Mouse (Mus musculus): ENCODE results near the gene St6galnac1. TPM values are rescaled to one million over a fixed set of nuclear protein-coding genes. Genes with fewer than 3 reads are reported as not detected.
"Not testable (repeated sequence)": the region's sequence is repeated elsewhere in the genome, so short reads cannot be mapped to it uniquely, and the experiment has no call there.

The St6galnac1 gene
- polyA plus RNA-seq, 1 experiment from 2014 or later, result not detected

- ATAC-seq (replicated peaks; ENCODE audit: low FRiP score) (no peak), DNase-seq (ENCODE audit: low spot score) (no peak)
- WGBS, result 79% methylated on average over 8 of the region's 8 CpGs
- Histone ChIP-seq H3K36me3 (ENCODE audit: control insufficient read depth, insufficient read depth, low read length) (no peaks in the 10 kb centered on the region), H3K9me3 (ENCODE audit: control insufficient read depth, low read length) (no peaks in the 10 kb centered on the region), H3K27ac (ENCODE audit: low read depth, low read length) (no peak overlapping the region), H3K27me3 (replicated peaks; ENCODE audit: control insufficient read depth, insufficient read depth, low read length) (no peaks in the 10 kb centered on the region), H3K4me1 (replicated peaks; ENCODE audit: control insufficient read depth, insufficient read depth, low read length) (no peaks in the 10 kb centered on the region), H3K9ac (ENCODE audit: low read depth, low read length) (no peak overlapping the region), H3K4me2 (no peak overlapping the region), H3K4me3 (ENCODE audit: low read depth, low read length) (no peak overlapping the region)
These were observed 25.6 kb downstream of the St6galnac1 start for GRCm38 (mm10) chr11:116749733-116750132.

- not testable (repeated sequence) for H3K27me3 ChIP-seq (replicated peaks; ENCODE audit: control insufficient read depth, insufficient read depth, low read length); H3K4me3 ChIP-seq (ENCODE audit: low read depth, low read length); ATAC-seq (replicated peaks; ENCODE audit: low FRiP score); DNase-seq (ENCODE audit: low spot score); H3K4me1 ChIP-seq (replicated peaks; ENCODE audit: control insufficient read depth, insufficient read depth, low read length); H3K4me2 ChIP-seq; H3K9ac ChIP-seq (ENCODE audit: low read depth, low read length); H3K27ac ChIP-seq (ENCODE audit: low read depth, low read length); H3K36me3 ChIP-seq (ENCODE audit: control insufficient read depth, insufficient read depth, low read length); H3K9me3 ChIP-seq (ENCODE audit: control insufficient read depth, low read length)
- 71% methylated on average over 2 of the region's 2 CpGs for WGBS
These were observed 26.6 kb downstream of the St6galnac1 start for GRCm38 (mm10) chr11:116748692-116749091.

DNA sequence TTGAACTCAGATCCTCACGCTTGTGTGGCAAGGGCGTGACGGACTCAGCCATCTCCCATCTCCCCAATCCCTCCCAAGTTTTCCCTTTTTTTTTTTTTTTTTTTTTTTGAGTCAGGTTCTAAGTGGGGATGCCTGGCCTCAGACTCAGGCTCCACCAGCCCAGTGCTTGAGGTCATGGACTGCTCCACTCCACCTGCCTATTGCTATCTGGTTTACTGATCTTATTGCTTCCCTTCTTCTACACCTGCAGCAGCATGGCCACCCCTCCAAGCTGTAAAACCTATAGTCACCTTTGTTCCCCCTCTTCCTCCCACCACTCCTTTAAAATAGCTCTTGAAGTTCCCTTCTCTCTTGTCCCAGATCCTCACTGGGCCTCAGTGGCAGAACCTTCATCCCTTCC lies 28.5 kb downstream of the St6galnac1 start:
- not testable (repeated sequence) for H3K9me3 ChIP-seq (ENCODE audit: control insufficient read depth, low read length); DNase-seq (ENCODE audit: low spot score); H3K4me3 ChIP-seq (ENCODE audit: low read depth, low read length); H3K36me3 ChIP-seq (ENCODE audit: control insufficient read depth, insufficient read depth, low read length); H3K4me1 ChIP-seq (replicated peaks; ENCODE audit: control insufficient read depth, insufficient read depth, low read length); H3K27me3 ChIP-seq (replicated peaks; ENCODE audit: control insufficient read depth, insufficient read depth, low read length); H3K9ac ChIP-seq (ENCODE audit: low read depth, low read length); ATAC-seq (replicated peaks; ENCODE audit: low FRiP score); H3K27ac ChIP-seq (ENCODE audit: low read depth, low read length); H3K4me2 ChIP-seq
- WGBS, result 92% methylated on average over 3 of the region's 3 CpGs

DNA sequence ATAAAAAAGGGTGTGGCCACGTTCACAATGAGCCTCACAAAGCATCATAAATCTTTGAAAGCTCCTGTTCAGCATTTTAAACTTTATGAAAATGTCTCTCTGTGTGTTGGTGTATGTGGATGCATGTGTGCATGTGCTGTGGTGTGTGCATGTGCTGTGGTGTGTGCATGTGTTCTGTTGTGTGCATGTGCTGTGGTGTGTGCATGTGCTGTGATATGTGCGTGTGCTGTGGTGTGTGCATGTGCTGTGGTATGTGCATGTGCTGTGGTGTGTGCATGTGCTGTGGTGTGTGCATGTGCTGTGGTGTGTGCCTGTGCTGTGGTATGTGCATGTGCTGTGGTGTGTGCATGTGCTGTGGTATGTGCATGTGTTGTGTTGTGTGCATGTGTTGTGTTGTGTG lies 29.9 kb downstream of the St6galnac1 start:
- 70% methylated on average over 2 of the region's 2 CpGs for WGBS
- H3K9ac ChIP-seq (ENCODE audit: low read depth, low read length); H3K4me1 ChIP-seq (replicated peaks; ENCODE audit: control insufficient read depth, insufficient read depth, low read length); H3K4me2 ChIP-seq; H3K4me3 ChIP-seq (ENCODE audit: low read depth, low read length); H3K27ac ChIP-seq (ENCODE audit: low read depth, low read length); H3K9me3 ChIP-seq (ENCODE audit: control insufficient read depth, low read length); H3K27me3 ChIP-seq (replicated peaks; ENCODE audit: control insufficient read depth, insufficient read depth, low read length); ATAC-seq (replicated peaks; ENCODE audit: low FRiP score); DNase-seq (ENCODE audit: low spot score); H3K36me3 ChIP-seq (ENCODE audit: control insufficient read depth, insufficient read depth, low read length): not testable (repeated sequence)

- no peak for ATAC-seq (replicated peaks; ENCODE audit: low FRiP score)
- Histone ChIP-seq H3K27ac (ENCODE audit: low read depth, low read length) (no peak overlapping the region), H3K9ac (ENCODE audit: low read depth, low read length) (no peak overlapping the region), H3K36me3 (ENCODE audit: control insufficient read depth, insufficient read depth, low read length) (no peaks in the 10 kb centered on the region), H3K4me2 (no peak overlapping the region), H3K4me1 (replicated peaks; ENCODE audit: control insufficient read depth, insufficient read depth, low read length) (no peaks in the 10 kb centered on the region), H3K9me3 (ENCODE audit: control insufficient read depth, low read length) (no peaks in the 10 kb centered on the region), H3K27me3 (replicated peaks; ENCODE audit: control insufficient read depth, insufficient read depth, low read length) (no peaks in the 10 kb centered on the region), H3K4me3 (ENCODE audit: low read depth, low read length) (no peak overlapping the region)
- 45% methylated on average over 11 of the region's 11 CpGs for WGBS
- no peak for DNase-seq (ENCODE audit: low spot score)
These were observed 36.9 kb downstream of the St6galnac1 start for GRCm38 (mm10) chr11:116738411-116738810.

- Histone ChIP-seq H3K9me3 (ENCODE audit: control insufficient read depth, low read length) (no peaks in the 10 kb centered on the region), H3K27me3 (replicated peaks; ENCODE audit: control insufficient read depth, insufficient read depth, low read length) (no peaks in the 10 kb centered on the region), H3K36me3 (ENCODE audit: control insufficient read depth, insufficient read depth, low read length) (no peaks in the 10 kb centered on the region), H3K9ac (ENCODE audit: low read depth, low read length) (no peak overlapping the region), H3K27ac (ENCODE audit: low read depth, low read length) (no peak overlapping the region), H3K4me3 (ENCODE audit: low read depth, low read length) (no peak overlapping the region), H3K4me1 (replicated peaks; ENCODE audit: control insufficient read depth, insufficient read depth, low read length) (no peaks in the 10 kb centered on the region), H3K4me2 (no peak overlapping the region)
- DNase-seq (ENCODE audit: low spot score), result no peak
- ATAC-seq (replicated peaks; ENCODE audit: low FRiP score), result no peak
- 70% methylated on average over 4 of the region's 4 CpGs for WGBS
These were observed 42.8 kb downstream of the St6galnac1 start for GRCm38 (mm10) chr11:116732536-116732935.

DNA sequence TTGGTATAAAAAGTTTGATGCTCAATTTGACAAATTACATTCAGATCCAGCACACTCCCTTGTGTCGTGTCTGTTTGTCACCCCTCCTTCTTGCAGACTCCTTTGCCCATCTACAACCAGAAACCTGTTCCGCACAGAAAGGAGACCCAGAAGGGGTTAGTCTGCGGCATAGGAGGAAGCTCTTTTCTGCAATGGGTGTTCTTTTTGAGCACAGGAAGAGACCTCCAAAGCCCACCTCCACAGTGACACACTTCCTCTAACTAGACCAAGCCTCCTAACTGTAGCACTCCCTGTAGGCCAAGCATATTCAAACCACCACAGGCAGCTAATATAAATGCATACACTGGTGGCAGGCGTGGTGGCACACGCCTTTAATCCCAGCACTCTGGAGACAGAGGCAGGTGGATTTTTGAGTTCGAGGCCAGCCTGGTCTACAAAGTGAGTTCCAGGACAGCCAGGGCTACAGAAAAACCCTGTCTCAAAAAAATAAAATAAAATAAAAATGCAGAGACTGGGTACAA lies 44.2 kb downstream of the St6galnac1 start:
- not testable (repeated sequence) for H3K4me1 ChIP-seq (replicated peaks; ENCODE audit: control insufficient read depth, insufficient read depth, low read length); H3K27me3 ChIP-seq (replicated peaks; ENCODE audit: control insufficient read depth, insufficient read depth, low read length); H3K9ac ChIP-seq (ENCODE audit: low read depth, low read length); H3K36me3 ChIP-seq (ENCODE audit: control insufficient read depth, insufficient read depth, low read length); H3K27ac ChIP-seq (ENCODE audit: low read depth, low read length); H3K9me3 ChIP-seq (ENCODE audit: control insufficient read depth, low read length); ATAC-seq (replicated peaks; ENCODE audit: low FRiP score); DNase-seq (ENCODE audit: low spot score); H3K4me2 ChIP-seq; H3K4me3 ChIP-seq (ENCODE audit: low read depth, low read length)
- WGBS, result 87% methylated on average over 6 of the region's 6 CpGs

DNA sequence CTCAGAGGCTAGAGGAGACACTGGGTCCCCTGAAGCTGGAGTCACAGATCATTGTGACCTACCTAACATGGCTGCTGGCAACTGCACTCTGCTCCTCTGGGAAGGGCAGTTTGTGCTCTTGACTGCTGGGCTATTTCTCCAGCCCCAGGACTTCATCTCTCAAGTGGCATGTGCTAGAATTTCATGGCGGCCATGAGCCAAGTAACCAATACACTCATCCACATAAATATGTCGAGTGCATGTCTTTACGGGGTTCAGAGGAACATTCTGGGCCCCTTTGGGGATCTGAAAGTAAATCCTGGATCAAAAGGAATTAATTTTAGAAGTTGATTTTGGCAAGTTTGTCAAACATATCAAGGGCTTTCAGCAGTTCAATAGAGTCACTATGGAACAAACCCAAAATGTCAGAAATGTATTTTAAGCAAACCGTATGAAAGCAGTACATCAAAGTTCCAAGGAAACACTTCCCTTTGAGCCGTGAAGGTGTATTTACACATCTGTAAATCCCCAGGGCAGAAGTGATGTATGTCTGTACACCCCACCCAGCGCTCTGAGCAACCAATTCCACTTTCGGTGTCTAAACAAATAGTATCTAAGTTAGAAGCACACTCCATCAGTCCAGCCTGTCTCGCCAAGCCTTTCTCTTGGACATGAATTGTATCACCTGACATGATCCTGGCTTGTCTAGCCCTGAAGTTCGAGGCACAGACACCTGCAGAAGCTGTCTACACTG lies 45.9 kb downstream of the St6galnac1 start:
- H3K27me3 ChIP-seq (replicated peaks; ENCODE audit: control insufficient read depth, insufficient read depth, low read length), result no peaks in the 10 kb centered on the region
- ATAC-seq (replicated peaks; ENCODE audit: low FRiP score) (no peak), DNase-seq (ENCODE audit: low spot score) (no peak)
- no peaks in the 10 kb centered on the region for H3K9me3 ChIP-seq (ENCODE audit: control insufficient read depth, low read length)
- no peaks in the 10 kb centered on the region for H3K36me3 ChIP-seq (ENCODE audit: control insufficient read depth, insufficient read depth, low read length)
- no peaks in the 10 kb centered on the region for H3K4me1 ChIP-seq (replicated peaks; ENCODE audit: control insufficient read depth, insufficient read depth, low read length)
- no peak overlapping the region for H3K9ac ChIP-seq (ENCODE audit: low read depth, low read length)
- WGBS, result 80% methylated on average over 9 of the region's 9 CpGs
- no peak overlapping the region for H3K4me2 ChIP-seq
- H3K27ac ChIP-seq (ENCODE audit: low read depth, low read length), result no peak overlapping the region
- H3K4me3 ChIP-seq (ENCODE audit: low read depth, low read length), result no peak overlapping the region

DNA sequence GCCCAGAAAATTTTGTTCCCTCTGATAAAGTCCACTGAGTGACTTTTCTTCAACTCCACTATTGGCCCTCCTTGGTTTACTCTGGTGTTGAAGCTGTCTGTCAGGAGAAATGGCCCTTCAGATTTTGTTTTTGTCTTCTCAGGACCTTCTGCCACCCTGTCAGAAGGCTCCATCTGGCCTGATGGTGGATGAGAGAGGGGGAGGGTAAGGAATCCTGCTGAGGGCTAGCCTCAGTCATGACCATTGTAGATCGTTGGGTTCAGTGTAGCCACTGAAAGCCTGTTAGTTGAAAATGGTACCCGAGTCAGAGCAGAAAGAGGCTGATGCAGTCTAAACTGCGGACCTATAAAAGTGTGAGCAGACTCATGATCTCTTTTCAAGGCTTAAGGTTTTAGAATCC lies 49.2 kb downstream of the St6galnac1 start:
- H3K9me3 ChIP-seq (ENCODE audit: control insufficient read depth, low read length), result no peaks in the 10 kb centered on the region
- no peak overlapping the region for H3K4me2 ChIP-seq
- no peaks in the 10 kb centered on the region for H3K27me3 ChIP-seq (replicated peaks; ENCODE audit: control insufficient read depth, insufficient read depth, low read length)
- H3K27ac ChIP-seq (ENCODE audit: low read depth, low read length), result no peak overlapping the region
- no peak overlapping the region for H3K9ac ChIP-seq (ENCODE audit: low read depth, low read length)
- H3K4me3 ChIP-seq (ENCODE audit: low read depth, low read length), result no peak overlapping the region
- DNase-seq (ENCODE audit: low spot score), result no peak
- H3K36me3 ChIP-seq (ENCODE audit: control insufficient read depth, insufficient read depth, low read length), result no peaks in the 10 kb centered on the region
- H3K4me1 ChIP-seq (replicated peaks; ENCODE audit: control insufficient read depth, insufficient read depth, low read length), result no peaks in the 10 kb centered on the region
- ATAC-seq (replicated peaks; ENCODE audit: low FRiP score), result no peak
- WGBS, result 78% methylated on average over 3 of the region's 3 CpGs

Measured in liver, embryonic 11.5 days (tissue).